Mouse (Mus musculus) intestine, embryonic 16.5 days (tissue): ENCODE data around the gene H2-Ob. TPM values are rescaled to one million over a fixed set of nuclear protein-coding genes. Genes with fewer than 3 reads are reported as not detected.

Experiments used
- ATAC-seq: fragments of 200-750 bp; cut with Nextera tagmentation; 2 replicates; pipeline ENCODE4 v1.8.0; 2017; ENCODE audit warnings: moderate TSS enrichment, moderate library complexity
- H3K27ac ChIP-seq: fragments of 300-500 bp; sonication (generic); 2 replicates; pipeline ENCODE4 v1.5.1; 2014; ENCODE audit warnings: mild to moderate bottlenecking, low read length
- H3K27me3 ChIP-seq: fragments of 300-500 bp; sonication (generic); replicated peaks from 2 replicates; pipeline ENCODE4 v1.6.1; 2014; ENCODE audit warnings: low read length, control low read depth, mixed read lengths; ENCODE audit not compliant: control insufficient read depth, insufficient read depth
- H3K36me3 ChIP-seq: fragments of 300-500 bp; sonication (generic); 2 replicates; pipeline ENCODE4 v1.6.1; 2014; ENCODE audit warnings: low read length, control low read depth; ENCODE audit not compliant: control insufficient read depth, insufficient read depth
- H3K4me1 ChIP-seq: fragments of 300-500 bp; sonication (generic); 2 replicates; pipeline ENCODE4 v1.6.1; 2014; ENCODE audit warnings: low read length, control low read depth, mixed read lengths; ENCODE audit not compliant: control insufficient read depth, insufficient read depth
- H3K4me2 ChIP-seq: fragments of 300-500 bp; sonication (generic); 2 replicates; pipeline ENCODE4 v1.6.1; 2014; ENCODE audit warnings: low read depth, low read length, control low read depth
- H3K4me3 ChIP-seq: fragments of 300-500 bp; sonication (generic); 2 replicates; pipeline ENCODE4 v1.5.1; 2014; ENCODE audit warnings: mild to moderate bottlenecking, low read length
- H3K9ac ChIP-seq: fragments of 300-500 bp; sonication (generic); 2 replicates; pipeline ENCODE4 v1.6.1; 2014; ENCODE audit warnings: low read depth, low read length
- H3K9me3 ChIP-seq: fragments of 300-500 bp; sonication (generic); 2 replicates; pipeline ENCODE4 v1.6.1; 2016; ENCODE audit warnings: low read length, control low read depth; ENCODE audit not compliant: control insufficient read depth
- WGBS: fragments of 180-500 bp; shearing (Covaris S2); extraction: QIAGEN DNeasy Blood & Tissue Kit; methylation state at CpG from one replicate; pipeline ENCODE4 v1.1.7; 2014; 5-methylcytosine and 5-hydroxymethylcytosine counted together
- polyA plus RNA-seq: library from polyadenylated mRNA; unstranded; fragments of >200 nt; fragmentation: Nextera tagmentation; extraction: Ambion mirVana; gene quantifications from 2 replicates; pipeline ENCODE4 v1.2.1, GENCODE M21; 2015

Gene H2-Ob
- polyA plus RNA-seq, 1 experiment from 2014 or later = 0.15 TPM

GRCm38 (mm10) chr17:34295307-34295706, 56.6 kb downstream of the H2-Ob start:
- H3K9me3 ChIP-seq = no peaks in the 10 kb centered on the region
- H3K27ac ChIP-seq = no peak overlapping the region
- no peaks in the 10 kb centered on the region for H3K4me1 ChIP-seq
- no peaks in the 10 kb centered on the region for H3K36me3 ChIP-seq
- H3K27me3 ChIP-seq = no peaks in the 10 kb centered on the region
- H3K4me2 ChIP-seq = no peak overlapping the region
- no peak for ATAC-seq
- H3K9ac ChIP-seq = no peak overlapping the region
- H3K4me3 ChIP-seq = no peak overlapping the region

GRCm38 (mm10) chr17:34295891-34296794, 57.4 kb downstream of the H2-Ob start:
- H3K9ac ChIP-seq = no peak overlapping the region
- H3K4me3 ChIP-seq = peak overlapping the region; percentile 16; the same call in 1 of the 2 replicates
- H3K27ac ChIP-seq = no peak overlapping the region
- no peaks in the 10 kb centered on the region for H3K9me3 ChIP-seq
- WGBS = 25% methylated on average over 23 of the region's 23 CpGs
- peak overlapping the region; percentile 44 for H3K4me2 ChIP-seq
- no peaks in the 10 kb centered on the region for H3K36me3 ChIP-seq
- H3K4me1 ChIP-seq = no peaks in the 10 kb centered on the region
- no peaks in the 10 kb centered on the region for H3K27me3 ChIP-seq
- peak; percentile 47; the same call in 1 of the 2 replicates for ATAC-seq

- Histone ChIP-seq H3K4me2 (no peak overlapping the region), H3K4me3 (no peak overlapping the region), H3K27ac (no peak overlapping the region), H3K9me3 (no peaks in the 10 kb centered on the region), H3K36me3 (no peaks in the 10 kb centered on the region), H3K4me1 (no peaks in the 10 kb centered on the region), H3K27me3 (no peaks in the 10 kb centered on the region), H3K9ac (no peak overlapping the region)
- 74% methylated on average over 3 of the region's 3 CpGs for WGBS
- no peak for ATAC-seq
Observed at GRCm38 (mm10) chr17:34299356-34299755, 60.7 kb downstream of the H2-Ob start.

- ATAC-seq = no peak
- H3K4me3 ChIP-seq = no peak overlapping the region
- 78% methylated on average over 8 of the region's 8 CpGs for WGBS
- H3K9me3 ChIP-seq = no peaks in the 10 kb centered on the region
- no peak overlapping the region for H3K9ac ChIP-seq
- no peaks in the 10 kb centered on the region for H3K27me3 ChIP-seq
- H3K27ac ChIP-seq = no peak overlapping the region
- H3K4me1 ChIP-seq = no peaks in the 10 kb centered on the region
- no peaks in the 10 kb centered on the region for H3K36me3 ChIP-seq
- no peak overlapping the region for H3K4me2 ChIP-seq
Observed at GRCm38 (mm10) chr17:34300071-34300470, 61.4 kb downstream of the H2-Ob start.

- Histone ChIP-seq H3K4me3 (peak overlapping the region; percentile 18; the same call in 1 of the 2 replicates), H3K27ac (peak overlapping the region; percentile 83), H3K36me3 (no peaks in the 10 kb centered on the region), H3K4me1 (no peaks in the 10 kb centered on the region), H3K9me3 (no peaks in the 10 kb centered on the region), H3K27me3 (no peaks in the 10 kb centered on the region), H3K9ac (no peak overlapping the region; the same call in 1 of the 2 replicates), H3K4me2 (peak overlapping the region; percentile 33)
- ATAC-seq = peak; percentile 88
- 64% methylated on average over 23 of the region's 23 CpGs for WGBS
Observed at GRCm38 (mm10) chr17:34300691-34301566, 62.2 kb downstream of the H2-Ob start.

GRCm38 (mm10) chr17:34301670-34302190, 63.0 kb downstream of the H2-Ob start:
- H3K4me1 ChIP-seq = no peaks in the 10 kb centered on the region
- no peaks in the 10 kb centered on the region for H3K36me3 ChIP-seq
- H3K9me3 ChIP-seq = no peaks in the 10 kb centered on the region
- H3K9ac ChIP-seq = no peak overlapping the region
- WGBS = 85% methylated on average over 4 of the region's 4 CpGs
- no peaks in the 10 kb centered on the region for H3K27me3 ChIP-seq
- no peak overlapping the region for H3K27ac ChIP-seq
- no peak overlapping the region for H3K4me3 ChIP-seq
- ATAC-seq = no peak
- no peak overlapping the region for H3K4me2 ChIP-seq

GRCm38 (mm10) chr17:34303789-34304188, 65.1 kb downstream of the H2-Ob start:
- H3K27me3 ChIP-seq = no peaks in the 10 kb centered on the region
- no peak for ATAC-seq
- no peak overlapping the region for H3K9ac ChIP-seq
- no peaks in the 10 kb centered on the region for H3K4me1 ChIP-seq
- no peaks in the 10 kb centered on the region for H3K9me3 ChIP-seq
- no peak overlapping the region for H3K27ac ChIP-seq
- 80% methylated on average over 2 of the region's 2 CpGs for WGBS
- no peak overlapping the region for H3K4me3 ChIP-seq
- no peaks in the 10 kb centered on the region for H3K36me3 ChIP-seq
- no peak overlapping the region for H3K4me2 ChIP-seq
